Mouse (Mus musculus) brain, embryonic 14.5 days (tissue): Measurements from ENCODE around the gene Zfp691.

Experiments
- CTCF ChIP-seq: fragments of 200-500 bp; IDR thresholded peaks from 2 replicates; pipeline ENCODE4 v1.5.1; 2012; ENCODE audit warnings: inconsistent platforms, mild to moderate bottlenecking, moderate library complexity, borderline replicate concordance; ENCODE audit not compliant: insufficient read depth, insufficient read length; ENCODE audit errors: extremely low read depth
- POLR2A ChIP-seq: fragments of 200-500 bp; IDR thresholded peaks from 2 replicates; pipeline ENCODE4 v1.6.1; 2012; ENCODE audit warnings: mild to moderate bottlenecking, inconsistent platforms, borderline replicate concordance; ENCODE audit not compliant: poor library complexity, insufficient read depth, insufficient read length, severe bottlenecking; ENCODE audit errors: extremely low read depth

DNA sequence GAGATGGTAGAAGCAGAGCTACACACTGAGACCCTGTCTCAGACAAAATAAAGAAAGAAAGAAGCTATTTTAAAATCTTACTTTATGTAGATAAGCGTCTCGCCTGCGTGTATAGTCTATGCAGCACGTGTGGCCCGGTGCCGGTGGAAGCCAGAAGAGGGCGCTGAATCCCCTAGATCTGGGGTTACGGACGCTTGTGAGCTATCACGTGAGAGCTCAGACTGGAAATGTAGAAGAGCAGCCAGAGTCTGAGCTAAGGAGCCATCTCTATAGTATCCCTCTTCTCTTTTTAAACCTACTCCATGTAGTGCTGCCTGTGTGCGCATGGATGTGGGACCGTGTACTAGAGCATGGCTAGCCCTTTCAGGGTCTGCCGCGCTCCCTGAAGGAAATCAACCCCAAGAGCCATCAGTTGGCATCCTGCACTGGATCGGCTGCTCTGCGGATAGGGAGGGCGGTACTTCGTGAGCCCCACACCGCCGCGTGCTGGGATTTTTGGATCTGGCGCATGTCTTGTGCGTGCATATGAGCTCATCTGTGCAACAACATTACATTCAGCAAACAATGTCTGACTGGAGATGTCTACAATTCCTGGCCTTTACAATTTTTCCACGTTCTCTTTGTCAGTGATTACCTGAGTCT lies 31.6 kb downstream of the Zfp691 start:
- TF ChIP-seq POLR2A (no peak), CTCF (peak; percentile 71)
